Mouse (Mus musculus) liver, adult 2 months (tissue): ENCODE data around the gene Bpifb2. TPM values are rescaled to one million over a fixed set of nuclear protein-coding genes. Genes with fewer than 3 reads are reported as not detected.
A peak's percentile ranks its signal among the peaks of the same experiment; 100 is the strongest.

ENCODE experiments used
- DNase-seq: peaks from one replicate; pipeline ENCODE4 v3.0.0-alpha.2; 2011; ENCODE audit warnings: low read depth, low spot score; ENCODE audit errors: extremely low read depth
- H3K27ac ChIP-seq: fragments of 200-500 bp; replicated peaks from 2 replicates; pipeline ENCODE4 v1.5.1; 2012; ENCODE audit warnings: low read depth, mild to moderate bottlenecking, control low read depth, inconsistent platforms, low read length; ENCODE audit not compliant: insufficient read depth
- H3K27me3 ChIP-seq: fragments of 200-500 bp; 2 replicates; pipeline ENCODE4 v1.6.1; 2012; ENCODE audit warnings: mild to moderate bottlenecking, moderate library complexity, low read length, inconsistent platforms; ENCODE audit not compliant: control insufficient read depth, insufficient read depth
- H3K36me3 ChIP-seq: fragments of 200-500 bp; 2 replicates; pipeline ENCODE4 v1.6.1; 2012; ENCODE audit warnings: low read length, inconsistent platforms; ENCODE audit not compliant: control insufficient read depth, insufficient read depth
- H3K4me1 ChIP-seq: fragments of 200-500 bp; 2 replicates; pipeline ENCODE4 v1.6.1; 2011; ENCODE audit warnings: low read length; ENCODE audit not compliant: control insufficient read depth, insufficient read depth
- H3K4me3 ChIP-seq: fragments of 200-500 bp; 2 replicates; pipeline ENCODE4 v1.5.1; 2011; ENCODE audit warnings: low read depth, mild to moderate bottlenecking, control low read depth, low read length, moderate library complexity; ENCODE audit not compliant: insufficient read depth
- H3K79me2 ChIP-seq: fragments of 200-500 bp; 2 replicates; pipeline ENCODE4 v1.6.1; 2012; ENCODE audit warnings: inconsistent platforms, mild to moderate bottlenecking, low read length, moderate library complexity; ENCODE audit not compliant: control insufficient read depth, insufficient read depth
- H3K9ac ChIP-seq: fragments of 200-500 bp; 2 replicates; pipeline ENCODE4 v1.6.1; 2012; ENCODE audit warnings: low read depth, mild to moderate bottlenecking, control low read depth, inconsistent platforms, low read length
- CTCF ChIP-seq: fragments of 200-500 bp; IDR thresholded peaks from 2 replicates; pipeline ENCODE4 v1.5.1; 2011; ENCODE audit warnings: low read depth, low read length, control low read depth
- POLR2A ChIP-seq: fragments of 200-500 bp; IDR thresholded peaks from 2 replicates; pipeline ENCODE4 v1.6.1; 2011; ENCODE audit warnings: low read length, control low read depth; ENCODE audit not compliant: insufficient read depth; ENCODE audit errors: extremely low read depth
- WGBS: fragments of 180-500 bp; shearing (Covaris S2); methylation state at CpG from one replicate; pipeline ENCODE4 v1.1.7; 2018; 5-methylcytosine and 5-hydroxymethylcytosine counted together
- polyA plus RNA-seq: library from polyadenylated mRNA; depleted of rRNA; stranded (reverse); fragments of >200 nt; gene quantifications from 2 replicates; pipeline ENCODE4 v1.2.3, GENCODE M21; 2012; rRNA removed
- total RNA-seq: library from RNA; depleted of rRNA; stranded (reverse); fragments of >200 nt; gene quantifications from 2 replicates; pipeline ENCODE4 v1.2.3, GENCODE M21; 2014; rRNA removed

Gene Bpifb2
- total and polyA plus RNA-seq, 2 experiments: not detected

- Histone ChIP-seq H3K9ac (no peak overlapping the region), H3K36me3 (no peaks in the 10 kb centered on the region), H3K27me3 (no peaks in the 10 kb centered on the region), H3K4me1 (no peaks in the 10 kb centered on the region), H3K4me3 (no peak overlapping the region), H3K79me2 (no peaks in the 10 kb centered on the region), H3K27ac (no peak overlapping the region)
- DNase-seq: no peak
- WGBS: 74% methylated on average over 6 of the region's 6 CpGs
- TF ChIP-seq POLR2A (no peak), CTCF (no peak)
Observed at GRCm38 (mm10) chr2:153933311-153933710, 58.5 kb downstream of the Bpifb2 start.

- no peak overlapping the region for H3K9ac ChIP-seq
- no peaks in the 10 kb centered on the region for H3K36me3 ChIP-seq
- 89% methylated on average over 6 of the region's 6 CpGs for WGBS
- TF ChIP-seq CTCF: no peak
- no peak for TF ChIP-seq POLR2A
- no peak overlapping the region for H3K4me3 ChIP-seq
- no peaks in the 10 kb centered on the region for H3K4me1 ChIP-seq
- H3K27ac ChIP-seq: no peak overlapping the region
- no peak for DNase-seq
- H3K79me2 ChIP-seq: no peaks in the 10 kb centered on the region
- H3K27me3 ChIP-seq: no peaks in the 10 kb centered on the region
Observed at GRCm38 (mm10) chr2:153935348-153935747, 60.5 kb downstream of the Bpifb2 start.

DNA sequence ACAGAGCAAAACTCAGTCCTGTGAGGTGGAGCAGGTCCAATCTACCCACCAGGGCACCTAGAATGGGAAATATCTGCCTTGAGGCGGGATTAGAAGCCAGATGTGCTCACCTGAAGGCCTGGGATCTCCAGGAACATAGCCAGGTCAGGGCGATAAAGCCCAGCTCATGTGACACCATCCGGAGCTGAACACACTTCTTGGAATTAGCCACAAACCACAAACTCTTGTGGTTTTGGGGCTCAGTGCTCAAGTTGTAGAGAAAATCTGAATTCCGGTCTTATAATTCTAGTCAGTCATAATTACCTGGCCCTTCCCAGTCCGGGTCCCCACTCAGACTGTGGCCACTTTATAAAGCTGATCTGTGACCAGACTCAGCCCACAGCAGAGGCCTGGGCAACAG, 63.0 kb downstream of the Bpifb2 start, which contains the start of gene Bpifb4:
Gene Bpifb4 (plus strand): TSS at position 370 of the 400 bp plus-strand sequence.
- Histone ChIP-seq H3K27ac (no peak within 1 kb of the TSS), H3K4me1 (no peaks in the 10 kb centered on the region), H3K36me3 (no peaks in the 10 kb centered on the region), H3K79me2 (no peaks in the 10 kb centered on the region), H3K9ac (no peak within 1 kb of the TSS), H3K27me3 (no peaks in the 10 kb centered on the region), H3K4me3 (no peak within 1 kb of the TSS)
- no peak for DNase-seq
- no peak for TF ChIP-seq POLR2A
- TF ChIP-seq CTCF: no peak
- 70% methylated on average over 5 of the region's 5 CpGs for WGBS

DNA sequence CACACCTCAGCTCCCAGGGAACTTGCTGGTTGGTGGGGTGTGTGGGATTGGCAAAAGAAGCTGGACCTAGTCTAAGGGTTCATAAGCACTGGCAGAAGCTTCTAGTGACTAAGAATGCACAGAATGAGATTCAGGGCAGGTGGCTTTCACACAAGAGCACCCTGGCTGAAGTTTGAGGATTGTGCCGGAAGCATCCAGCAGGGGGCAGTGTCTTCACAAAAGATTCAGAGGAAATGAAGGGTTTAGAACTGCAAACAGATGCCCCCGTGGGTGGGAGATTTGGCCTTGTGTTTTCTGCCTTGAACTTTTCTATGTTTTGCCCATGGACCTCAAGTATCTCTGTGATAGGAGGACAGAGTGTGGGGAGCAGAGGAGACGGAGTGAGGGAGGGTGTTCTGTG, 68.7 kb downstream of the Bpifb2 start:
- no peaks in the 10 kb centered on the region for H3K4me1 ChIP-seq
- no peak for TF ChIP-seq POLR2A
- TF ChIP-seq CTCF: peak; percentile 64
- H3K79me2 ChIP-seq: no peaks in the 10 kb centered on the region
- no peak overlapping the region for H3K9ac ChIP-seq
- WGBS: 31% methylated on average over 3 of the region's 3 CpGs
- H3K27ac ChIP-seq: no peak overlapping the region
- H3K4me3 ChIP-seq: no peak overlapping the region
- H3K36me3 ChIP-seq: no peaks in the 10 kb centered on the region
- DNase-seq: peak; percentile 21
- H3K27me3 ChIP-seq: no peaks in the 10 kb centered on the region

- Histone ChIP-seq H3K36me3 (no peaks in the 10 kb centered on the region), H3K27me3 (no peaks in the 10 kb centered on the region), H3K27ac (no peak overlapping the region), H3K79me2 (no peaks in the 10 kb centered on the region), H3K4me1 (no peaks in the 10 kb centered on the region), H3K9ac (no peak overlapping the region), H3K4me3 (no peak overlapping the region)
- TF ChIP-seq POLR2A: no peak
- no peak for DNase-seq
- 20% methylated on average over 8 of the region's 8 CpGs for WGBS
Observed at GRCm38 (mm10) chr2:153944567-153944966, 69.7 kb downstream of the Bpifb2 start.

Other genes starting within 250 kb of the Bpifb2 start
- gene Commd7, start 242.3 kb upstream of the Bpifb2 start, total RNA-seq: 6.3 and 8.0 TPM in 2 replicates
- gene Commd7, start 242.3 kb upstream of the Bpifb2 start, polyA plus RNA-seq: 12.2 and 13.7 TPM in 2 replicates
- gene Dnmt3b, start 225.6 kb upstream of the Bpifb2 start, total RNA-seq: 0.54 and 0.65 TPM in 2 replicates
- gene Dnmt3b, start 225.6 kb upstream of the Bpifb2 start, polyA plus RNA-seq: 2.2 and 3.4 TPM in 2 replicates
- gene Dnmt3c, start 178.4 kb upstream of the Bpifb2 start, total RNA-seq: not detected in 2 replicates
- not detected in 2 replicates for gene Dnmt3c, start 178.4 kb upstream of the Bpifb2 start, polyA plus RNA-seq
- gene Mapre1, start 133.8 kb upstream of the Bpifb2 start, total RNA-seq: 6.6 and 7.9 TPM in 2 replicates
- 2.7 and 3.0 TPM in 2 replicates for gene Mapre1, start 133.8 kb upstream of the Bpifb2 start, polyA plus RNA-seq
- gene Efcab8, start 95.1 kb upstream of the Bpifb2 start, total RNA-seq: not detected in 2 replicates
- gene Efcab8, start 95.1 kb upstream of the Bpifb2 start, polyA plus RNA-seq: 0.02 TPM in 1 of 2 replicates, not detected in the other
- not detected in 2 replicates for gene Sun5, start 4.0 kb upstream of the Bpifb2 start, total RNA-seq
- not detected in 2 replicates for gene Sun5, start 4.0 kb upstream of the Bpifb2 start, polyA plus RNA-seq
- not detected in 2 replicates for gene Bpifb6, start 25.3 kb downstream of the Bpifb2 start, total RNA-seq
- gene Bpifb6, start 25.3 kb downstream of the Bpifb2 start, polyA plus RNA-seq: not detected in 2 replicates
- gene Bpifb3, start 43.2 kb downstream of the Bpifb2 start, total RNA-seq: not detected in 2 replicates
- gene Bpifb3, start 43.2 kb downstream of the Bpifb2 start, polyA plus RNA-seq: not detected in 2 replicates
- not detected in 2 replicates for gene Bpifb4, start 63.2 kb downstream of the Bpifb2 start, total RNA-seq
- gene Bpifb4, start 63.2 kb downstream of the Bpifb2 start, polyA plus RNA-seq: not detected in 2 replicates
- gene Bpifa6, start 99.9 kb downstream of the Bpifb2 start, total RNA-seq: not detected in 2 replicates
- gene Bpifa6, start 99.9 kb downstream of the Bpifb2 start, polyA plus RNA-seq: not detected in 2 replicates
- gene Bpifa2, start 133.2 kb downstream of the Bpifb2 start, total RNA-seq: not detected in 2 replicates
- not detected in 2 replicates for gene Bpifa2, start 133.2 kb downstream of the Bpifb2 start, polyA plus RNA-seq